Mouse (Mus musculus) cerebellum, adult 2 months (tissue): ENCODE results near the gene Grhl3.

Experiments
- CTCF ChIP-seq: fragments of 200-500 bp; IDR thresholded peaks from 2 replicates; pipeline ENCODE4 v1.5.1; 2011; ENCODE audit warnings: low read depth, mild to moderate bottlenecking, control low read depth, low read length, moderate library complexity, borderline replicate concordance; ENCODE audit not compliant: insufficient read depth
- POLR2A ChIP-seq: fragments of 200-500 bp; IDR thresholded peaks from 2 replicates; pipeline ENCODE4 v1.6.1; 2011; ENCODE audit warnings: low read length, control low read depth, borderline replicate concordance; ENCODE audit not compliant: insufficient read depth

DNA sequence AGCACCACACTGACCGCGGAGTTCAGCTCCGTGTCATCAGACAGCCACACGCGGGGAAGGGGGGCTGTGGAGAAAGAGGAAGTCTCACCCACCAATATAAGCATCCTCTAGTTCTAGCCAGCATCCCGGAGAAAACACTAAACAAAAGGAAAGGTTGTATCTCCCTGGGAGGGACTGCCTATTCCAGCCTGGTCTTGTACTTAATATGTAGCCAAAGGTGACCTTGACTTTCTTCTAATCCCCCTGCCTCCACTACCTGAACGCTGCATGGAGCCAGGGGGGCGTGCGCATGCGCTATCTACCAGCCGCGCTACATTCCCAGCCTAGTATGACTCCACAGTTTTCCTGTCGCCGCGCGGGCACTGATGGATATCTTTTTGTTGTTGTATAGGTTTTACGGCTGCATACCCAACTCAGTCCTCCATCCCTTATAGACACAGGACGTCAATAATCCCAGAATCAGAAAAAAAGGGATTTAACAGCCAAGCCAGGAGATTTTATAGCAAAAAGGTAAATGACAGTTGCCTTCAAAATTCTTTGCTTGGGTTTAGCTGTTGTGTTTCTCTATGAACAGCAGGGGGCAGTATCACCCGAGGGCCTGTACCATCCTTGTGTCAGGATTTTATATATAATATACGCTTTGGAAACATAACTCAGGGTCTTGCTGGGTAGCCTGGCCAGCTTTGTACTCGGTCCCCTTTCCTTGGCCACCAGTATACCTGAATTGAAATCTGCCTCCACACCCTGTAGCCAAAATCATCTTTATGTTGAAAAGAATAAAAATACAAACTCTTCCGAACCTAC, 65.7 kb downstream of the Grhl3 start:
- TF ChIP-seq CTCF (peak; percentile 32; the same call in 1 of the 2 replicates), POLR2A (no peak)
